Mouse (Mus musculus): ENCODE results near the gene Smim11.

Gene Smim11

GRCm38 (mm10) chr16:92320361-92320760 is 19.3 kb downstream of the Smim11 start:
- DNase-seq = no peak

- no peak for DNase-seq
These were observed 20.3 kb downstream of the Smim11 start, which contains the start of gene Fam243 for GRCm38 (mm10) chr16:92321341-92321740. Gene Fam243 (minus strand): TSS chr16:92321441.

DNA sequence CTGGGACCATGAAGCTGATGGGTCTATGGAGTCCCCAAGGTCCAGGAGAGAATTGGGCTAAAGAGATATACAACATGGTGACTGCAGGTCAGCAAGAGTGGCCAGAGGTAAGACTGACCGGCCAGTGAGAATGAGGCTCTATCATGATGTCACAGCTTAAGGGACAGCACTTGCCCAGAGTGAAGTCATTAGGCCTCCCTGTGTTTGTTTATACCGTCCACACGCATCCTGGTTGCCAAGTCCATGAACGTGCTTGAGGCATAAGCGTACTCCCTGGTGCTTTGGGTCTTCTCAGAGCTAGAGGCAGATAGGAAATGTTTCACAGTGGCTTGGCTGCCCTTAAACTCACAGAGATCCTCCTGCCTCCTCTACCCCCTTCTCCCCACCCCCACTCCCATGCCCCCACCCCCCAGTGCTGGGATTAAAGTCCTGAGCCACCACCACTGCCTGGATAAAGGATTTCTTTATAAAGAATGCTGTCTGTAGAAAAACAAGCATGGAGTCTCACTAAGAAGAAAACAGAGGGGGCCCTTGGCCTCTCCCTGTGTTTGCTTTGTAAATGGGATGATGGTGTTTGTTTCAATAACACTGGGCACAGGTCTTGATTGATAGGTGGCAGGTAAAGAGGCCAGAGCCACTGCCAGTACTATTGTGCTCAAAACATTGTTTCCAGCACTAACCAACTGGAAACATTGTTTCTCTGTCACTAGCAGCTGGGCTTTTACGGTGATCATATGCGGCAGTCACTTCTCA is 23.4 kb downstream of the Smim11 start:
- no peak for DNase-seq

- DNase-seq = no peak
These were observed 23.9 kb downstream of the Smim11 start for GRCm38 (mm10) chr16:92325062-92325406.

- DNase-seq = peak; percentile 70 to 77
These were observed 26.8 kb downstream of the Smim11 start for GRCm38 (mm10) chr16:92327911-92328310.

- DNase-seq = peak; percentile 65 to 67
These were observed 29.9 kb downstream of the Smim11 start for GRCm38 (mm10) chr16:92330966-92331365.

GRCm38 (mm10) chr16:92334600-92334999 is 33.5 kb downstream of the Smim11 start:
- no peak for DNase-seq

- peak; percentile 83 to 90 for DNase-seq
These were observed 35.2 kb downstream of the Smim11 start for GRCm38 (mm10) chr16:92336280-92336679.

DNA sequence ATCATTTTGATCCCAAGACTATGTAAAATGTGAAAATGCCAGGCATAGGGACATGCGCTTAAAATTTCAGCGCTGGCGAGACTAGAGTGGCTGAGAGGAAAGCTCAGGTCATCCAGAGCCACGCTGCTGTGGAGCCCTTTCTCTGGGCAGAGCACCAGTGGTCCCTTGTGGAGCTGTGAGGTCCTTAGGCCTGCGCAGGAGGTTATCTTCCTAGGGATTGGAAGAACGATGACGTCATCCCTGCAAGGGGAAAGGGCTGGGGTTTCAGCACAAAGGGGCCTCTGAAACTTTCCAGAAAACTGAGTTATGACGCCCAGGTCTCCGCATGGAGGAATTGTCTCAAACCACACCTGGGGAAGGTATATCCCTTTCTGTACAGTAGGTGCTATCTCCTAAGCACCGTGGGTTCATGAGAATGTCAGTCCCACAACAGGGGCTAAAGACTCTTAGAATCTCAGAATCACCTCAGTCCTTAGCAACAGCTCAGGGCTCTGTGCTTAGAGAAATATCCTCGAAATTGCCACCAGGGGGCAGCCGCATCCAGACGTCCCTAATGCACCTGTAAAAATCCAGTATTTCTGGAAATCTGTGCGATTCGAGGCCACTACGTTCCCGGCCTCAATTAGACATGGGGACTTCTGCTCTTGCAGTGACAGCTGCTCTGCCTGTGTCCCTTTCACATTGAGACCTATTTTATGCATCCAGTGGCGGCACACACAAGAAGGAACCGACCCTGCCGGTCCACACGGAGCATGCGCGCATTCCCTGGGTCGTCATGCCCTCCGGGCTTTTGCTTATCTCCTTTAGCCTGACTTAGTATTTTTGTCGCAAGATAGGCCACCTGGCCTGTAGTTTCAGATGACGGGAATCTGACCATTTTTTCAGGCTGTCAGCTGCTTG is 39.8 kb downstream of the Smim11 start:
- peak; percentile 84 to 86 for DNase-seq

GRCm38 (mm10) chr16:92345177-92345576 is 44.1 kb downstream of the Smim11 start:
- DNase-seq = no peak

- DNase-seq = no peak
These were observed 45.3 kb downstream of the Smim11 start for GRCm38 (mm10) chr16:92346297-92346916.

GRCm38 (mm10) chr16:92348941-92349340 is 47.9 kb downstream of the Smim11 start:
- DNase-seq = peak; percentile 52 to 72

DNA sequence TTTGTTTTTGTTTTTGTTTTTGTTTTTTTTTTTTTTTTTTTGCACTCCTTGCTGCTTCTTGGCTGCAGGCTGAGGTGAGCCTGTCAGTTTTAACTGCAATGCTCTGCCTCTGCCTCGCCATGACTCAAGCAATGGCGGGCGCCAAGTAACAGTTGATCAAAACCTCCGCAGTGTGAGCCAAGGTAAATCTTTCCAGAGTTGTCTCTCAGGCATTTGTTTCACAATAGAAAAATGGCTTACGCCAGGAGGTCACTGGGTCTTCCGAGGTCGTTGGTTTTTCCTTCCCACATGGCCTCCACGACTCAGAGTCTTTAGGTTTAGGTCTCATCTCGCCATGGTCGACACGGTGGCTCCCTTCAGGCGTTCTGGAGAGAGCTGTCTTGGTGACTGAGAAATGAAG is 52.2 kb downstream of the Smim11 start:
- no peak for DNase-seq

- no peak for DNase-seq
These were observed 52.8 kb downstream of the Smim11 start for GRCm38 (mm10) chr16:92353897-92354296.

- no peak for DNase-seq
These were observed 54.3 kb downstream of the Smim11 start for GRCm38 (mm10) chr16:92355366-92355765.

DNA sequence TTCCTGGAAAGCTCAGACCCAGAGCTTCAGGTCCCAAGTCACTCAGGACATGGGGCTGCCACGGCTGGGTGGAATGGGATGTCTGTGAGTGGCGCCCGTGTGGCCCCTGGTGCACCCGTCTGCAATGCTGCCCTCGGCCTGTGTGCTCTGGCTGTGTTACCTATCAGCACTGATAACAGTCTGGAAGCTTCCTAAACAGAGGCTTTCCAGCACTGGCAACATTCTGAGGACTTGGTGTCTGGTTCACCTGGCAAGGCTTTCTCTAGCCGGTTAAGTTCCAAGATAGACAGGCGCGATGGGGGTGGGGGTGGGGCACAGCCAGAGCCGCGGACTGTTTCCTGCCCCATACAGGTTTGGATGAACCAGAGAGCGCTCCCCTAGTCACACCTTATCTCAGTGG is 54.9 kb downstream of the Smim11 start:
- no peak for DNase-seq

DNA sequence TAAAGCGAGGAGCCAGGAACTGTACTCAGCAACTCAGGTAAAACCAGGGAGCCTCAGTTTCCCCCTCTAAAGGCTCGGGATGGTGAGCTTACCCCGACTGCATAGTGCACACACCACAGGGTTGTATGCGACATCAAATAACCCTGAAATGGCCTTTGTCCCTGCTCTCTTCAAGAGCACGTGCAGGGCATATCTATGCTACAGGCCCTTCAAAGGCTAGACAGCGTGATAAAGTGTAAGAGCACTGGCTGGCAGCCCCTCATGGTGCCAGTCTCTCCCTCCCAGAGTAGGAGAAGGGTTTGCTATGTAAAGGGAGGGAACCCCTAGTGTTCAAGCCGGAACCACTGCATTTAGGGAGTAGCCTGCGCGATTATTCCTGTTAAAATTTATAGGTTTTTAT is 55.9 kb downstream of the Smim11 start:
- no peak for DNase-seq

DNA sequence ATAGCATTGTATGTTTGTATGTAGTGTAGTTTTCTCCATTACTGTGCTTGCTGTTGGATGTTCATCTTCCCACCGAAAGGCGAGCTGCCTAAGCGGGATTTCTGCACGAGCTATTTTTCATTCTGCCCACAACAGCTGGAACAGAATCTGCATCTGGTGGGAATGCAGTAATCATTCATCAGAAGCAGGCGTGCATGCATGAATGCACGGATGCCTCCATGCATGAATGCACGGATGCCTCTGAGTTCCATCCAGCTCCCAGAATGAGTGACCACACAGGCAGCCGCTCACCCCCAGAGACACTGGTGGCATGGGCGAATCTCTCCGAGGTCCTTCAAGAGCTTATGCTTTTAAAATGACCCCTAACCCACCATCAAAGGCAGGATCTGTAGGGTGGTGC is 56.5 kb downstream of the Smim11 start:
- no peak for DNase-seq

- DNase-seq = no peak
These were observed 57.6 kb downstream of the Smim11 start for GRCm38 (mm10) chr16:92358734-92359133.

GRCm38 (mm10) chr16:92359229-92359628 is 58.1 kb downstream of the Smim11 start, which contains the start of gene Kcne1:
Gene Kcne1 (minus strand): TSS chr16:92359468.
- DNase-seq = no peak

DNA sequence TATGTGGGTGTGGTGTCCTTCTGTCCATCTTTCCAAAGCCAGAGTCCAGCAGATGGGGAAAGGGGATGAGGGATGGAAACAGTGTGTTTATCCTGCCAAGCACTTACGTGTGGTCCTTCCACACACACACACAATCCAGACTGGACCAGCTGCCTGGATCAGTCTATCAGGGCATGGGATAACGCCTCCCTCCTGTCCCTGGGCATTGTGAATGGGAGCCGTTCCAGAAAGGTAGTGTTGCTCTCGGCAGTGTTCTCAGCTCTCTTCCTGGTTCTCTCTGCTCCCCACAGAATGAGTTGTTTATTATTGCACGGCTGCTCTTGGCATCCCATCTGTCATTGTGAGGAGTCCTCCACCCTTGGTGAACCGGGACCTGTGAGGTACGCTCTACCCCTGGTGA is 59.6 kb downstream of the Smim11 start:
- DNase-seq = no peak

Measured in cerebellum, postnatal 25 days (tissue).